Mouse (Mus musculus) myocyte (in vitro differentiated cells): ENCODE measurements around the gene Asb18. TPM values are rescaled to one million over a fixed set of nuclear protein-coding genes. Genes with fewer than 3 reads are reported as not detected.
A peak's percentile ranks its signal among the peaks of the same experiment; 100 is the strongest.

Experiments
- H3K27me3 ChIP-seq: one replicate; pipeline ENCODE4 v1.6.1; 2011; ENCODE audit not compliant: control insufficient read depth, insufficient read depth, insufficient read length
- H3K36me3 ChIP-seq: one replicate; pipeline ENCODE4 v1.6.1; 2011; ENCODE audit not compliant: control insufficient read depth, insufficient read depth
- H3K4me2 ChIP-seq: one replicate; pipeline ENCODE4 v1.6.1; 2011; ENCODE audit warnings: low read depth, control low read depth
- H3K4me3 ChIP-seq: one replicate; pipeline ENCODE4 v1.5.1; 2011; ENCODE audit warnings: mild to moderate bottlenecking, control low read depth, moderate library complexity
- H3K79me2 ChIP-seq: one replicate; pipeline ENCODE4 v1.6.1; 2011; ENCODE audit not compliant: control insufficient read depth, insufficient read depth
- H3ac ChIP-seq: one replicate; pipeline ENCODE4 v1.6.1; 2011; ENCODE audit not compliant: control insufficient read depth, insufficient read length
- CEBPB ChIP-seq: IDR thresholded peaks from 2 replicates; pipeline ENCODE4 v1.6.1; 2011; ENCODE audit warnings: mild to moderate bottlenecking, moderate library complexity; ENCODE audit not compliant: poor library complexity, insufficient read depth, severe bottlenecking
- E2F4 ChIP-seq: IDR thresholded peaks from one replicate; pipeline ENCODE4 v1.6.1; 2011; ENCODE audit warnings: mild to moderate bottlenecking, control low read depth, moderate library complexity; ENCODE audit not compliant: insufficient read depth
- MAX ChIP-seq: IDR thresholded peaks from one replicate; pipeline ENCODE4 v1.6.1; 2011; ENCODE audit warnings: low read depth, mild to moderate bottlenecking, control low read depth
- MYOD1 ChIP-seq, 3 experiments: IDR thresholded peaks; one replicate each; pipeline ENCODE4 v1.6.1; 2011; ENCODE audit warnings: control low read depth in 2 of 3, low read depth in 2 of 3, mild to moderate bottlenecking in 2 of 3, moderate library complexity in 1 of 3; ENCODE audit not compliant: insufficient read length in 2 of 3, control insufficient read depth in 1 of 3
- MYOG ChIP-seq, 3 experiments: IDR thresholded peaks; one replicate each; pipeline ENCODE4 v1.6.1; 2011; ENCODE audit warnings: control low read depth in 2 of 3, low read depth in 2 of 3, mild to moderate bottlenecking in 2 of 3; ENCODE audit not compliant: insufficient read length in 2 of 3, control insufficient read depth in 1 of 3, insufficient read depth in 1 of 3
- POLR2A ChIP-seq: IDR thresholded peaks from one replicate; pipeline ENCODE4 v1.6.1; 2011; ENCODE audit warnings: low read depth, mild to moderate bottlenecking, control low read depth, moderate library complexity; ENCODE audit not compliant: insufficient read length
- POLR2AphosphoS2 ChIP-seq: IDR thresholded peaks from one replicate; pipeline ENCODE4 v1.6.1; 2011; ENCODE audit warnings: low read depth, control low read depth; ENCODE audit not compliant: insufficient read length
- REST ChIP-seq: IDR thresholded peaks from one replicate; pipeline ENCODE4 v1.6.1; 2011; ENCODE audit warnings: mild to moderate bottlenecking, control low read depth, moderate library complexity; ENCODE audit not compliant: insufficient read depth, insufficient read length
- SRF ChIP-seq: IDR thresholded peaks from one replicate; pipeline ENCODE4 v1.6.1; 2011; ENCODE audit warnings: low read depth; ENCODE audit not compliant: control insufficient read depth, insufficient read length
- TCF12 ChIP-seq: IDR thresholded peaks from one replicate; pipeline ENCODE4 v1.6.1; 2011; ENCODE audit warnings: mild to moderate bottlenecking, control low read depth; ENCODE audit not compliant: poor library complexity, insufficient read depth, severe bottlenecking
- TCF3 ChIP-seq: IDR thresholded peaks from one replicate; pipeline ENCODE4 v1.6.1; 2011; ENCODE audit warnings: low read depth, control low read depth; ENCODE audit not compliant: insufficient read length
- USF1 ChIP-seq: IDR thresholded peaks from one replicate; pipeline ENCODE4 v1.6.1; 2011; ENCODE audit warnings: low read depth, mild to moderate bottlenecking, control low read depth, moderate library complexity
- polyA plus RNA-seq: library from polyadenylated mRNA; unstranded; fragments of >200 nt; fragmentation: generic; extraction: Trizol; gene quantifications from one replicate; pipeline ENCODE4 v1.2.1, GENCODE M21; 2012; ENCODE audit warnings: missing spikeins

Gene Asb18
- polyA plus RNA-seq, 1 experiment, result 0.01 TPM

DNA sequence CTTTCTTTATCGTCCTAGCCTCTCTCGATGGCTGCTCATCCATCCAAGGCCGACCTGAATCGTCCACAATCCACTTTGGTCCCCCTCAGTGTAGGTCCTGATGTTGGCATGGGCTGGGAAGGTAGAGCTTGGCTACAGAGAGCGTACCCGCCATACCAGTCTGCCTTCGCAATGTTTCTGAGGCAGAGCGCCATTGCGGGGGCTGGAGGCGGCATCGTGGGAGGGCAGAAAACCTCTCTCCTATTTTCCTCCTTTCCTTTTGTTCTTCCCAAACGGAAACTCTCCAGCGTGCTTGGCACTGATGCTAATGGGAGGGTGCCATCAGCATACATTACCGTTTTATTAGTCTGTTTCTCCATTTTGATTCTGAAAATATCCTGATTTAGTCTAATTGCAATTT lies 7.8 kb downstream of the Asb18 start:
- no peak overlapping the region for H3K4me2 ChIP-seq
- H3ac ChIP-seq, result no peak overlapping the region
- H3K36me3 ChIP-seq, result no peaks in the 10 kb centered on the region
- TF ChIP-seq USF1 (no peak), CEBPB (no peak), MYOG (IDR thresholded peaks at IDR 0.05; ENCODE audit: control insufficient read depth in 1 of 3, insufficient read depth in 1 of 3, insufficient read length in 2 of 3, low read depth in 2 of 3) (no peak), E2F4 (no peak), TCF12 (no peak), SRF (no peak), MYOD1 (IDR thresholded peaks at IDR 0.05; ENCODE audit: control insufficient read depth in 1 of 3, insufficient read length in 2 of 3, low read depth in 2 of 3) (no peak), MAX (no peak), POLR2AphosphoS2 (no peak), TCF3 (no peak), POLR2A (no peak), REST (no peak)
- H3K4me3 ChIP-seq, result no peak overlapping the region
- H3K79me2 ChIP-seq, result no peaks in the 10 kb centered on the region
- peaks cover 6% of the 10 kb centered on the region for H3K27me3 ChIP-seq

DNA sequence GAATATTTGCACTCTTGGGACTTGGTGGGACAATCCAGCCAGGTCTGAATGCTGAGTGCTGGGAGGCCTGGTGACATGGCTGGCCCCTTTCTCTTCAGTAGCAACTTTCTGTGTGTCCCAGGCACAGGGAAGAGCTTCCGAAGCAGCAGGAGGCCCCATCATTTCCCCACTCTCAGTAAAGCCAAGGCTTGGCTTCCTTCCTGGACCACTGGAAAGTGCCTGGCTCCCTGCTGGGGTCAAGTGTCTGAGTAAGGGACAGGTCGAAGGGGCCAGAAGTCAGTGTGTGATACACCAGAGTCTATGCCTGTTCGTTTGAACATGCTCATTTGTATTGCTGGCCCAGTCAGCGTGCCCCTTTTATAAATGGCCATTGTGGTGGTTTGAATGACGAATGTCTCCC lies 13.5 kb downstream of the Asb18 start:
- Histone ChIP-seq H3K4me2 (no peak overlapping the region), H3K27me3 (peaks cover 19% of the 10 kb centered on the region), H3ac (no peak overlapping the region), H3K79me2 (no peaks in the 10 kb centered on the region), H3K36me3 (no peaks in the 10 kb centered on the region), H3K4me3 (no peak overlapping the region)
- no peak for TF ChIP-seq USF1
- no peak for TF ChIP-seq E2F4
- no peak for TF ChIP-seq TCF3
- TF ChIP-seq POLR2AphosphoS2, result no peak
- no peak for TF ChIP-seq MYOG (IDR thresholded peaks at IDR 0.05; ENCODE audit: control insufficient read depth in 1 of 3, insufficient read depth in 1 of 3, insufficient read length in 2 of 3, low read depth in 2 of 3)
- no peak for TF ChIP-seq MYOD1 (IDR thresholded peaks at IDR 0.05; ENCODE audit: control insufficient read depth in 1 of 3, insufficient read length in 2 of 3, low read depth in 2 of 3)
- no peak for TF ChIP-seq CEBPB
- no peak for TF ChIP-seq POLR2A
- TF ChIP-seq REST, result no peak
- TF ChIP-seq SRF, result no peak
- no peak for TF ChIP-seq TCF12
- no peak for TF ChIP-seq MAX

DNA sequence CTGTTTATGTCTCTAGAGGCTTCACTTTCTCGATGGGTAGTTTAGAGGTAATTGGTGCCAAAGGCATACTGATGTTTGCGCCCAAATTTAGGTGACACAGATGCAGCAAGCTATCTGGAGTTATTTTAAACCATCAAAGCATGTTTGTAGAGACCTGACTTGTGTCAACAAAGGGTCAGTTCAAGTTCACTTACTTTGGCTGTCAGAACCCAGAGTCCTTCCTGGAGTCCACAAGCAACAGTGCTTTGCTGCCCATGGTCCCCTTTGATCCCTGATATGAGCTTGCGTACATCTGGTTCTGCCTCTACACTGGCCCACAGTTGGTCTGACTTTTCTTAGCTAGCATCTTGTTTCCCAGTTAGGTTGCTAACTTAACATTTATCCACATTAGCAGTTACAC lies 14.6 kb downstream of the Asb18 start:
- Histone ChIP-seq H3K79me2 (no peaks in the 10 kb centered on the region), H3K4me2 (no peak overlapping the region), H3ac (no peak overlapping the region), H3K4me3 (no peak overlapping the region), H3K27me3 (peaks cover 29% of the 10 kb centered on the region), H3K36me3 (no peaks in the 10 kb centered on the region)
- TF ChIP-seq TCF3 (no peak), MYOG (IDR thresholded peaks at IDR 0.05; ENCODE audit: control insufficient read depth in 1 of 3, insufficient read depth in 1 of 3, insufficient read length in 2 of 3, low read depth in 2 of 3) (no peak), POLR2A (no peak), CEBPB (no peak)

DNA sequence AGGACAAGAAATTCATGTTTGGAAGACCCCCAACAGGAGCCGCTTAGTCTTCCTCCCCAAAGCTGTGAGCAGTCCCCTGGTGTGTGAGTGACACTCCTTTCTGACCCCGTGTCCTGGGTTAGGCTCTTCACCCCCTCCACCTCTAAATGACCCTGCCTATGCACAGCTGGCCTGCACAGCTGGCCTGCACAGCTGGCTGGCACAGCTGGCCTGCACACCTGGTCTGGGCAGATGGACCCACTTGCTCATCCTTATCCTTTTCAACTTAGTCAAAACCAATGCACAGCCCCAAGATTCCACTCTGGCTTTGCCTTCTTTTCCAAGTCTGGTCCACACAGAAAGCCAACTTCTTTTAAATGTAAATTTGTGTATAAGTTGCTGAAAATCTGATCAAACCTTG lies 15.8 kb downstream of the Asb18 start:
- no peak overlapping the region for H3K4me2 ChIP-seq
- H3K4me3 ChIP-seq, result no peak overlapping the region

DNA sequence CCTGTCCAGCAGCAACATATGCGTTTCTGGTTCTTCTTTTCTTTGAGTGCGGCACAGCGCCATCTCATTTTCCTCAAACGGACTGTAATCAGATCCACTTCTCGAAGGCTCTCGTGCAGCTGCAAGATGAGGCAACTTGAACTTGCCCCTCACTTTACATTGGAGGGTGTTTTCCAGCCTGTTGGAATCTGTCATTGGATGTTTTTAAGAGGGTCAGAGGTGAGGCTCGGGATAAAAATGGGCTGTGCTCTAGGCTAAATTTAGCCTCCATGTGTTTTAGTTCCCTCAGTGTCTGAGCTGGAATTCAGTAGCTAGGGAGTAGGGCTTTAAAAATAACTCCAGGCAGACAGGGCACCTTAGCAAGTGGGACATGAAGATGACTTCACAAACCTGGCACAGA lies 16.4 kb downstream of the Asb18 start:
- TF ChIP-seq REST (no peak), E2F4 (no peak), CEBPB (no peak), USF1 (no peak), TCF12 (no peak), POLR2A (no peak), MYOG (IDR thresholded peaks at IDR 0.05; ENCODE audit: control insufficient read depth in 1 of 3, insufficient read depth in 1 of 3, insufficient read length in 2 of 3, low read depth in 2 of 3) (no peak), SRF (no peak), POLR2AphosphoS2 (no peak), MYOD1 (IDR thresholded peaks at IDR 0.05; ENCODE audit: control insufficient read depth in 1 of 3, insufficient read length in 2 of 3, low read depth in 2 of 3) (no peak), TCF3 (no peak), MAX (no peak)

More for the DNA sequence above, 15.8 kb downstream of the Asb18 start:
- no peaks in the 10 kb centered on the region for H3K79me2 ChIP-seq
- no peak overlapping the region for H3ac ChIP-seq
- H3K27me3 ChIP-seq, result peaks cover 34% of the 10 kb centered on the region
- TF ChIP-seq POLR2AphosphoS2, result no peak
- no peak for TF ChIP-seq REST
- peak; percentile 54 for TF ChIP-seq TCF3
- TF ChIP-seq CEBPB, result no peak
- no peak for TF ChIP-seq MAX
- peak in 2 of 3 experiments; percentile 73 to 84 for TF ChIP-seq MYOG (IDR thresholded peaks at IDR 0.05; ENCODE audit: control insufficient read depth in 1 of 3, insufficient read depth in 1 of 3, insufficient read length in 2 of 3, low read depth in 2 of 3)
- TF ChIP-seq USF1, result no peak
- no peak for TF ChIP-seq SRF
- no peak for TF ChIP-seq POLR2A
- TF ChIP-seq E2F4, result no peak
- TF ChIP-seq MYOD1 (IDR thresholded peaks at IDR 0.05; ENCODE audit: control insufficient read depth in 1 of 3, insufficient read length in 2 of 3, low read depth in 2 of 3), result peak in 2 of 3 experiments; percentile 54 to 77
- TF ChIP-seq TCF12, result no peak
- no peaks in the 10 kb centered on the region for H3K36me3 ChIP-seq

More for the DNA sequence above, 16.4 kb downstream of the Asb18 start:
- Histone ChIP-seq H3K36me3 (no peaks in the 10 kb centered on the region), H3K27me3 (peaks cover 34% of the 10 kb centered on the region), H3K4me2 (no peak overlapping the region), H3K79me2 (no peaks in the 10 kb centered on the region), H3K4me3 (no peak overlapping the region), H3ac (no peak overlapping the region)
